Mouse (Mus musculus) embryonic facial prominence, embryonic 13.5 days (tissue): ENCODE measurements around the gene Tjp2. TPM values are rescaled to one million over a fixed set of nuclear protein-coding genes. Genes with fewer than 3 reads are reported as not detected.
"Not testable (repeated sequence)": the region's sequence is repeated elsewhere in the genome, so short reads cannot be mapped to it uniquely, and the experiment has no call there.

ENCODE experiments used
- ATAC-seq: fragments of 200-750 bp; cut with Nextera tagmentation; 2 replicates; pipeline ENCODE4 v1.8.0; 2017; ENCODE audit warnings: low read depth; ENCODE audit not compliant: insufficient number of reproducible peaks, insufficient read depth, low FRiP score, low TSS enrichment
- H3K27ac ChIP-seq: fragments of 300-500 bp; sonication (generic); 2 replicates; pipeline ENCODE4 v1.5.1; 2015; ENCODE audit warnings: moderate library complexity, mild to moderate bottlenecking, inconsistent platforms
- H3K27me3 ChIP-seq: fragments of 300-500 bp; sonication (generic); 2 replicates; pipeline ENCODE4 v1.6.1; 2015; ENCODE audit warnings: mild to moderate bottlenecking, inconsistent platforms
- H3K36me3 ChIP-seq: fragments of 300-500 bp; sonication (generic); 2 replicates; pipeline ENCODE4 v1.6.1; 2015; ENCODE audit warnings: mild to moderate bottlenecking, inconsistent platforms
- H3K4me1 ChIP-seq: fragments of 300-500 bp; sonication (generic); 2 replicates; pipeline ENCODE4 v1.6.1; 2015; ENCODE audit warnings: inconsistent platforms
- H3K4me2 ChIP-seq: fragments of 300-500 bp; sonication (generic); 2 replicates; pipeline ENCODE4 v1.6.1; 2015; ENCODE audit warnings: moderate library complexity, mild to moderate bottlenecking, inconsistent platforms
- H3K4me3 ChIP-seq: fragments of 300-500 bp; sonication (generic); 2 replicates; pipeline ENCODE4 v1.5.1; 2015; ENCODE audit warnings: mild to moderate bottlenecking, inconsistent platforms
- H3K9ac ChIP-seq: fragments of 300-500 bp; sonication (generic); 2 replicates; pipeline ENCODE4 v1.6.1; 2015; ENCODE audit warnings: mild to moderate bottlenecking, inconsistent platforms
- H3K9me3 ChIP-seq: fragments of 300-500 bp; sonication (generic); 2 replicates; pipeline ENCODE4 v1.6.1; 2016; ENCODE audit warnings: inconsistent platforms
- WGBS: fragments of 180-500 bp; shearing (Covaris S2); methylation state at CpG from one replicate; pipeline ENCODE4 v1.1.7; 2015; ENCODE audit warnings: mixed read lengths; 5-methylcytosine and 5-hydroxymethylcytosine counted together
- polyA plus RNA-seq: library from polyadenylated mRNA; unstranded; fragments of >200 nt; fragmentation: Nextera tagmentation; extraction: Ambion mirVana; gene quantifications from 2 replicates; pipeline ENCODE4 v1.2.1, GENCODE M21; 2015

Tjp2 gene
- polyA plus RNA-seq, 1 experiment from 2014 or later: 16.5 TPM

- no peak for ATAC-seq
- 93% methylated on average over 6 of the region's 6 CpGs for WGBS
- no peaks in the 10 kb centered on the region for H3K9me3 ChIP-seq
- peaks cover 21% of the 10 kb centered on the region; the same call in 1 of the 2 replicates for H3K36me3 ChIP-seq
- H3K4me3 ChIP-seq: no peak overlapping the region
- H3K4me1 ChIP-seq: no peaks in the 10 kb centered on the region; the same call in 1 of the 2 replicates
- H3K27me3 ChIP-seq: no peaks in the 10 kb centered on the region
- H3K9ac ChIP-seq: no peak overlapping the region
- no peak overlapping the region for H3K27ac ChIP-seq
- no peak overlapping the region for H3K4me2 ChIP-seq
These were observed 33.1 kb upstream of the Tjp2 start for GRCm38 (mm10) chr19:24257962-24258361.

- no peak for ATAC-seq
- WGBS: 23% methylated on average over 9 of the region's 9 CpGs
- H3K36me3 ChIP-seq: no peaks in the 10 kb centered on the region
These were observed 28.9 kb upstream of the Tjp2 start for GRCm38 (mm10) chr19:24253657-24254260.

GRCm38 (mm10) chr19:24251869-24252268 lies 27.0 kb upstream of the Tjp2 start:
- Histone ChIP-seq H3K9me3 (no peaks in the 10 kb centered on the region), H3K4me1 (peaks cover 6% of the 10 kb centered on the region), H3K9ac (0 out of 2 replicates have a peak overlapping the region, but pooled peaks have one; percentile 16), H3K27me3 (no peaks in the 10 kb centered on the region), H3K4me3 (no peak overlapping the region), H3K36me3 (no peaks in the 10 kb centered on the region), H3K4me2 (peak overlapping the region; percentile 16; the same call in 1 of the 2 replicates), H3K27ac (peak overlapping the region; percentile 22; the same call in 1 of the 2 replicates)
- no peak for ATAC-seq
- 13% methylated on average over 6 of the region's 6 CpGs for WGBS

More at GRCm38 (mm10) chr19:24253657-24254260, 28.9 kb upstream of the Tjp2 start:
- H3K4me2 ChIP-seq: no peak overlapping the region
- no peak overlapping the region for H3K27ac ChIP-seq
- H3K4me1 ChIP-seq: peaks cover 6% of the 10 kb centered on the region
- H3K9ac ChIP-seq: no peak overlapping the region
- no peak overlapping the region for H3K4me3 ChIP-seq
- H3K27me3 ChIP-seq: no peaks in the 10 kb centered on the region
- H3K9me3 ChIP-seq: no peaks in the 10 kb centered on the region

DNA sequence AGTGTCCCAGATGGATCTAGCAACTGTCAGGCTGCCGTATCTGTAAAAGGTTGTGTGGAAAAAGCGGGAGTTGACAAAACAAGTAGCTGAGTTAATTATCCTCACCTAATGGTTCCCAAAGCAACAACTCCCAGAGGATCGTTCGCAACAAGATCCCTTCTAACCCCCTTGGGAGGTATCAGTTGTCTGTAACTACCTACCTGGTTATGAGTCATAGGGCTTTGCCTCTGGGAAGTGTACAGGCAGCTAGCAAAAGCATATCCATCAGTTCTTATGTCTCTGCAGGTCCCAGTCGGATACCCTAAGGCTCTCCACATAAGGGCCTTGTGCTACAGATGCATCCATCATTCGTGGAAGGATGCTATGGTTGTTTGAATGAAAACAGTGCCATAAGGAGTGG lies 18.5 kb upstream of the Tjp2 start:
- Histone ChIP-seq H3K36me3 (no peaks in the 10 kb centered on the region), H3K9ac (no peak overlapping the region), H3K4me3 (no peak overlapping the region), H3K4me2 (no peak overlapping the region), H3K4me1 (peaks cover 8% of the 10 kb centered on the region), H3K9me3 (no peaks in the 10 kb centered on the region), H3K27me3 (no peaks in the 10 kb centered on the region), H3K27ac (no peak overlapping the region)
- no peak for ATAC-seq
- WGBS: 65% methylated on average over 6 of the region's 6 CpGs

- Histone ChIP-seq H3K4me2 (no peak overlapping the region), H3K4me3 (no peak overlapping the region), H3K36me3 (no peaks in the 10 kb centered on the region), H3K4me1 (peaks cover 8% of the 10 kb centered on the region), H3K27me3 (no peaks in the 10 kb centered on the region), H3K9me3 (no peaks in the 10 kb centered on the region), H3K27ac (no peak overlapping the region), H3K9ac (0 out of 2 replicates have a peak overlapping the region, but pooled peaks have one; percentile 36)
- 27% methylated on average over 14 of the region's 14 CpGs for WGBS
- ATAC-seq: no peak
These were observed 17.1 kb upstream of the Tjp2 start for GRCm38 (mm10) chr19:24241799-24242546.

- 74% methylated on average over 8 of the region's 8 CpGs for WGBS
- no peak for ATAC-seq
- Histone ChIP-seq H3K9me3 (no peaks in the 10 kb centered on the region), H3K4me2 (no peak overlapping the region), H3K27ac (no peak overlapping the region), H3K9ac (no peak overlapping the region), H3K4me3 (no peak overlapping the region), H3K36me3 (no peaks in the 10 kb centered on the region), H3K27me3 (no peaks in the 10 kb centered on the region), H3K4me1 (peaks cover 8% of the 10 kb centered on the region)
These were observed 16.4 kb upstream of the Tjp2 start for GRCm38 (mm10) chr19:24241271-24241670.

DNA sequence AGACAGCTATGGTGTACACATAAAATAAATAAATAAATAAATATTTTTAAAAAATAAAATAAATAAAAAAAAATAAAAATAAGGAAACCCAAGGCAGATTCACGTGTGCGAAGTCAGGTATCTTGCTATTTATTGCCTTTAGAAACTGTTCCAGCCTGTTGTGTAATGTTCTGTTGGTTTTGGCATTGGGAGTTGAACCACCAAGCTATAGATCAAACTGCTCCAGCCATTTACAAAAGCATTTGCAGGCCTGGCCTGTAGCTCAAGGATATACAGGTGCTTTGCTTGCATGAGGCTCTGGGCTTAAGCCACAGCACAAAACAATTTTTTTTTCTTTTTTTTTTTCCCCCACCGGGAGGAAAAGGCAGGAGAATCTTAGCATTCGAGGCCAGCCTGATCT lies 13.2 kb upstream of the Tjp2 start:
- no peak overlapping the region for H3K4me3 ChIP-seq

GRCm38 (mm10) chr19:24232356-24232755 lies 7.5 kb upstream of the Tjp2 start:
- H3K4me2 ChIP-seq, H3K4me1 ChIP-seq, H3K4me3 ChIP-seq, H3K27ac ChIP-seq, ATAC-seq, H3K9me3 ChIP-seq, H3K9ac ChIP-seq, H3K27me3 ChIP-seq, H3K36me3 ChIP-seq: not testable (repeated sequence)
- WGBS: 93% methylated on average over 1 of the region's 1 CpGs

More for the DNA sequence above, 13.2 kb upstream of the Tjp2 start:
- Histone ChIP-seq H3K4me2 (no peak overlapping the region), H3K36me3 (no peaks in the 10 kb centered on the region), H3K27me3 (no peaks in the 10 kb centered on the region), H3K27ac (no peak overlapping the region), H3K9me3 (no peaks in the 10 kb centered on the region), H3K4me1 (peaks cover 8% of the 10 kb centered on the region), H3K9ac (no peak overlapping the region)
- WGBS: 81% methylated on average over 4 of the region's 4 CpGs
- ATAC-seq: no peak

- Histone ChIP-seq H3K36me3 (no peaks in the 10 kb centered on the region), H3K27ac (0 out of 2 replicates have a peak overlapping the region, but pooled peaks have one; percentile 41), H3K27me3 (peaks cover 48% of the 10 kb centered on the region), H3K9me3 (no peaks in the 10 kb centered on the region), H3K4me1 (peaks cover 20% of the 10 kb centered on the region), H3K4me2 (peak overlapping the region; percentile 83), H3K4me3 (peak overlapping the region; percentile 51), H3K9ac (no peak overlapping the region)
- no peak for ATAC-seq
- 1% methylated on average over 17 of the region's 17 CpGs for WGBS
These were observed 471 bp upstream of the Tjp2 start for GRCm38 (mm10) chr19:24225305-24225696.

DNA sequence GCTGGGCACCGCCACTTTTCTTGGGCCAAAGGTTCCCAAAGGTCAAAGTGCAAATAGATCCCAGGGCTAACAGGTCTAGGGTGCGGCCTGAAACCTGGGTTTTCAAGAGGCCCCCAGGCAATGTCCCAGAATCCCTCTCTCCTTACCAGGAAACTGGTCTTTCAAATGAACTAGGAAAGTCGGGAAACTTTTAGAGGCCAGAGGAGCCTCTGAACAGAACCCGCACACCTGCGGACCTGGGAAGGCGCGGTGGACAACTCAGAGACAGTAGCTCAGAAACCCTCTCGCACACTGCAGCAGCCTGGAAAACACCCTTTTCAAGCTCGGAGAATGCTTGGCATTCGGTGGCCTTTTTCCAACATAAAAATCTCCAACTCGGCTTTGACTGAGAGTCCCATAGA lies 979 bp downstream of the Tjp2 start:
- peaks cover 25% of the 10 kb centered on the region for H3K4me1 ChIP-seq
- peak overlapping the region; percentile 51 for H3K4me3 ChIP-seq
- H3K9ac ChIP-seq: peak overlapping the region; percentile 69
- H3K27ac ChIP-seq: 0 out of 2 replicates have a peak overlapping the region, but pooled peaks have one; percentile 41
- H3K36me3 ChIP-seq: no peaks in the 10 kb centered on the region
- H3K4me2 ChIP-seq: peak overlapping the region; percentile 83
- H3K9me3 ChIP-seq: no peaks in the 10 kb centered on the region
- H3K27me3 ChIP-seq: peaks cover 48% of the 10 kb centered on the region
- no peak for ATAC-seq
- 11% methylated on average over 11 of the region's 11 CpGs for WGBS

DNA sequence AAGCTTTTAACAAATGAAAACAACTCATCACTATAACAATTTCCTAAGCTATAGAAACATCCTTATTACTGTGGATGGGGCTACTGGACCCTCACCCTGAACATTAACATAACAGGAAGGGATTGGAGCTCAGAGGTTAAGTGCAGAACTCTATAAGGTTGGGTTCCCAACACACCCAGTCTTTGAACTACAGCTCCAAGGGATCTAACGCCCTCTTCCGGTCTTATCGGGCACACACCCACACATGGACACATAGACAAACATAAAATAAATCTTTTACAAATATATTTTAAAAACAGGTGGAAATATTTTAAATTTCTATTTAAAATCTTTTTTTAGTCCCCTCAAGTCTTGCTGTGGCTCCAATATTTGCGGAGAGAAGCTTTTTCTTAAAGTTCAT lies 3.4 kb downstream of the Tjp2 start:
- Histone ChIP-seq H3K36me3 (no peaks in the 10 kb centered on the region), H3K9me3 (no peaks in the 10 kb centered on the region), H3K9ac (no peak overlapping the region), H3K27me3 (peaks cover 44% of the 10 kb centered on the region), H3K4me1 (peaks cover 25% of the 10 kb centered on the region), H3K4me2 (no peak overlapping the region), H3K27ac (no peak overlapping the region; the same call in 1 of the 2 replicates), H3K4me3 (no peak overlapping the region)
- ATAC-seq: no peak
- WGBS: 89% methylated on average over 4 of the region's 4 CpGs
